Mouse (Mus musculus): ENCODE measurements around the gene Cln3.

Gene Cln3

DNA sequence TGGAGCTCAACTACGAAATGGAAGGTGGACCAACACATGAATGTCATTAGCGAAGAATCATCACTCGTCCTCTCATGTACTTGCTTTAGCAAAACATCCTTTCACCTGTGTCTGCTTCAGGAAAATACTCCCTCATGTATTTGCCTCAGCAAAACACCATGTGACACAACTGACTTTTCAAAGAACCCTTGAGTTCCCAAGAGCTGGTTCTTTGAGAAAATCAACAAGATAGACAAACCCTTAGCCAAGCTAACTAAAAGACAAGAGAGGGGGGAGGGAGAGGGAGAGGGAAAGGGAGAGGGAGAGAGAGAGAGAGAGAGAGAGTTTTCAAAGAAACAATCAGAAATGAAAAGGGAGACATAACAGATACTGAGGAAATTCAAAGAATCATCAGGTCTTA, 62.3 kb downstream of the Cln3 start:
- DNase-seq (ENCODE audit: extremely low spot score, low read depth, low spot score), result no peak
